In the genomic region with DNA sequence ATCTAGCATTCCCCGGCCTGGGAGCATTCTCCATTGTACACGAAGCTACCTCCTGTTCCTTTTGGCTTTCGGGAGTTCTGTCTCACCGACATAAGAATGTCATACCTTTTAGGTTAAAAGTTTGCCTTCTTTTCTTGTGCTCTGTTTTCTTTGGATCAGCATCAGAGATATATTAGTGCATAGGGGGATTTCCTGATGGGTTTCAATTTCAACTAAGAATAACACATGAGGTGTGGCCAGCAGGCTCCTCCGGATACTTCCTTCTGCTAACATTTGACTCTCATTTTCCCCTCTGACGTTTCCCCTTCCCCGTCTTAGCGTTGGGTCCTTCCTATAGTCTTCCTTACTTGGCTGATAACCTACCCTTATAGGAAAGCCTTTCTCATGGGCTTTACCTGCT, we compare ENCODE assay signal across 1 mouse cellular context.
TF ChIP-seq lines count a peak whose summit lies in the region.

No protein-coding gene starts in this region.

TF ChIP-seq in CH12.LX, 34 proteins besides CTCF, POLR2A, EP300 and RAD21 (continued from another document):
- no peak for TF ChIP-seq ZKSCAN1 (IDR thresholded peaks at IDR 0.05; ENCODE audit: borderline replicate concordance, low read depth, low read length)
- no peak for TF ChIP-seq SMC3 (IDR thresholded peaks at IDR 0.05; ENCODE audit: low read depth, low read length)
- TF ChIP-seq BHLHE40 (IDR thresholded peaks at IDR 0.05; ENCODE audit: low read depth, low read length): peak; percentile 48
- TF ChIP-seq ELF1 (IDR thresholded peaks at IDR 0.05; ENCODE audit: low read depth, low read length): peak; percentile 40; the same call in 1 of the 2 replicates
- no peak for TF ChIP-seq E2F4 (IDR thresholded peaks at IDR 0.05; ENCODE audit: insufficient replicate concordance, low read depth, low read length)
- no peak for TF ChIP-seq MYC (IDR thresholded peaks at IDR 0.05; ENCODE audit: low read depth, low read length)
- TF ChIP-seq MEF2A (IDR thresholded peaks at IDR 0.05; ENCODE audit: borderline replicate concordance, low read depth, low read length): peak; percentile 90
- no peak for TF ChIP-seq MAFK (IDR thresholded peaks at IDR 0.05; ENCODE audit: insufficient replicate concordance, low read length)
- TF ChIP-seq MAZ (IDR thresholded peaks at IDR 0.05; ENCODE audit: low read depth, low read length): no peak
- no peak for TF ChIP-seq NELFE (IDR thresholded peaks at IDR 0.05; ENCODE audit: low read depth, low read length)
- TF ChIP-seq ZMIZ1 (IDR thresholded peaks at IDR 0.05; ENCODE audit: low read depth, low read length): no peak
- TF ChIP-seq IRF4 (IDR thresholded peaks at IDR 0.05; ENCODE audit: low read depth, low read length): peak; percentile 61
- no peak for TF ChIP-seq PAX5 (IDR thresholded peaks at IDR 0.05; ENCODE audit: low read length)
- no peak for TF ChIP-seq CHD1 (IDR thresholded peaks at IDR 0.05; ENCODE audit: low read depth, low read length)
